Mouse (Mus musculus) monocyte, adult 59 days (primary cell): ENCODE results near the gene Adsl. TPM values are rescaled to one million over a fixed set of nuclear protein-coding genes. Genes with fewer than 3 reads are reported as not detected.

Experiments used
- total RNA-seq, 2 experiments: library from RNA; stranded (reverse); gene quantifications; one replicate each; pipeline ENCODE4 v1.2.4; 2023

The Adsl gene
- 10 to 100 TPM; 22.1 to 29.7 TPM for total RNA-seq

DNA sequence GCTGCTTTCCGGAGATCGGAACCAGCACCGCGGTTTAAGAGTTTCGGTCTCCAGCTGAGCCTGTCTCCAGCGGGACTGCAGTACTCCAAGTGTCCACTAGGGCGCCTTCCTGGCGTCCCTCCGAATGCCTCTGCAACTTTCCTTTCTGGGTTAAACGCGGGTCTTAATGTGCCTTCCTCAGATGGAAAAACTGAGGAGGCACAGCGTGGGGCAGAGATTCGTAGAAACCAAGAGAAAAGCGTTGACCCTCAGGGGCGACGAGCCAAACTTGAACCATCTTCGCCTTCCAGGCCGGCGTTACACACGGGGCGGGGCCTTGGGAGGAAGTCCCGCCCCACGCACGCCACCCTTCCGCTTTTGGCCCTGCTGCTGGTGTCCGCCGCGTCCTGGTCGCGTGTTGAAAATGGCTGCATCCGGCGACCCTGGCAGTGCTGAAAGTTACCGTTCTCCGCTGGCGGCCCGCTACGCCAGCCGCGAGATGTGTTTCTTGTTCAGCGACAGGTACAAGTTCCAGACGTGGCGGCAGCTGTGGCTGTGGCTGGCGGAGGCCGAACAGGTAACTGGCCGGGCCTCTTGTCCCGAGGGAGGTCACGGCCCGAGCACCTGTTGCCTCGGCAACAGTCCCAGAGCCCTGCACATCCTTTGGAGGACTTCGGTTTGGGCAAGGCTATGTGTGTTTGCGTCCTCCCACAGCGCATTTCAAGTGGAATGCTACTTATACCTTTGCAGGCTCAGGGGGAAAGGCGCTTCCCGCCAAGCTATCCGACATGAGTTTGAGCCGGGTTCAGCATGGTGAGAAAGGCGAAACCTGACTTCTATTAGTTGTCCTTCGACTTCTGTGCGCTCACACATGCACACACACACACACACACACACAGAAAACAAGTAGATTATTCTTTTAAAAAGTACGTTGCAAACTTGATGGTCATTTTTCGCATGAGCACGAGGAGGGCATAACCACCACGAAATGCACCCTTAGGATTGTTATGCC is at the start of gene Adsl:
Adsl (plus strand) TSS at position 346 of the 991 bp plus-strand sequence.

GRCm38 (mm10) chr15:80977620-80978334 is 29.5 kb downstream of the Adsl start, which contains the start of gene Sgsm3:
Sgsm3 (plus strand) TSS chr15:80977765.

Other genes starting within 250 kb of the Adsl start
- gene Tnrc6b, start 237.2 kb upstream of the Adsl start, total RNA-seq = 100 to 1,000 TPM; 104 to 113 TPM
- 10 to 100 TPM; 11.9 to 15.3 TPM for gene Sgsm3, start 29.3 kb downstream of the Adsl start, total RNA-seq
- gene Mrtfa, start 242.3 kb downstream of the Adsl start, total RNA-seq = 100 to 1,000 TPM; 178 to 194 TPM